Mouse (Mus musculus): Measurements from ENCODE around the gene Sez6l. TPM values are rescaled to one million over a fixed set of nuclear protein-coding genes. Genes with fewer than 3 reads are reported as not detected.

Gene Sez6l
- polyA plus RNA-seq, 1 experiment from 2014 or later, result 0.01 TPM

DNA sequence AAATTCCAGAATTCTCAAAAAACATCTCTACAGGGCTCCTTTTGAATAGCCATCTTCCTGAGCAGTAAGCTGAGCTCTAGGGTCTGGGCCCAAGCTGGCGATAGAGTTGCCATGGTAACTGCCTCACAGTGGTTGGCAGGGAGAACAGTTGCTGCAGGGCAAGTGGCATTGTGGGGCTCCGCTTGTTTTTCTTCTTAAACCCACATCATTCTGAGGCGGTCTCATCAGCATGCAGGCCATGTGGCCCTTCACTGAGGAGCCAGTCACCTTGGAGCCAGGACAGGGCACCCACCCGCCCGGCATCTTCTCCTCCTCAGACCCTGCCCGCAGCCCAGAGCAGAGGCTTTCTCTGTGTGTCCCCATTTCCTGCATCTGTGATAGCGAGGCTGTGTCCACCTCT lies 205.1 kb downstream of the Sez6l start:
- H3K27ac ChIP-seq (ENCODE audit: low read length), result no peak overlapping the region
- H3K9ac ChIP-seq (ENCODE audit: low read depth, low read length), result no peak overlapping the region
- ATAC-seq (ENCODE audit: low read depth), result no peak
- WGBS (ENCODE audit: insufficient replicate concordance), result 68% methylated on average over 7 of the region's 7 CpGs
- peaks cover 3% of the 10 kb centered on the region; the same call in 1 of the 2 replicates for H3K36me3 ChIP-seq (ENCODE audit: control insufficient read depth, insufficient read depth)
- H3K27me3 ChIP-seq (ENCODE audit: control insufficient read depth, insufficient read depth, low read depth, low read length), result no peaks in the 10 kb centered on the region
- H3K9me3 ChIP-seq (replicated peaks; ENCODE audit: control insufficient read depth, low read length), result no peaks in the 10 kb centered on the region
- H3K4me2 ChIP-seq (ENCODE audit: low read depth, low read length), result no peak overlapping the region
- no peak overlapping the region for H3K4me3 ChIP-seq (ENCODE audit: low read depth, low read length)
- no peaks in the 10 kb centered on the region for H3K4me1 ChIP-seq (ENCODE audit: control insufficient read depth, low read depth, low read length)

DNA sequence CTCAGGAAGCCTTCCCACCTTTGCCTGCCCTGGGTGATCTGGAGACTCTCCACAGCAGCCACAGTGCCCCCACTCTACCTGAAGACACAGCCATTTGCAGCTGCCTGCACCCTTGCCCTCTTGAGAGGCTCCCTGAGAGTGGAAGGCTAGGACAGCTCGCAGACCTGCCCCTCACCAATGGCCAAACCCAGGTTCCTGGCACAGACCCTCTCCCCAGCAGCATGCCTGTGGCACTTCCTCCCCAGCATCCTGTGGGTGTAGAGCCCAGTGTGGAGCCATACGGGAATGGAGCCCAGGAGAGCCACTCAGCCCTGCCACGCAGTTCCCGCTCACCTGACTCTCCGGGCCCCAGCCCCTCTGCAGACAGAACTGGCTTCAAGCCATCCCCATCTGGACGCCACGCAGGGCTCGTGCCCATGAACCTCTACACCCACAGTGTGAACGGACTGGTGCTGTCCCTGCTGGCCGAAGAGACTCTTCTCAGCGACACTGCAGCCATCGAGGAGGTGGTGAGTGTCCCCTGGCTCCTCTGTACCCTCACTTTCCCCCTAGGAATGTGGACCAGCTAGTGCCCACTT lies 206.7 kb downstream of the Sez6l start:
- Histone ChIP-seq H3K9me3 (replicated peaks; ENCODE audit: control insufficient read depth, low read length) (no peaks in the 10 kb centered on the region), H3K4me1 (ENCODE audit: control insufficient read depth, low read depth, low read length) (no peaks in the 10 kb centered on the region), H3K36me3 (ENCODE audit: control insufficient read depth, insufficient read depth) (peaks cover 3% of the 10 kb centered on the region; the same call in 1 of the 2 replicates), H3K9ac (ENCODE audit: low read depth, low read length) (no peak overlapping the region), H3K27me3 (ENCODE audit: control insufficient read depth, insufficient read depth, low read depth, low read length) (no peaks in the 10 kb centered on the region), H3K4me3 (ENCODE audit: low read depth, low read length) (no peak overlapping the region), H3K4me2 (ENCODE audit: low read depth, low read length) (no peak overlapping the region), H3K27ac (ENCODE audit: low read length) (no peak overlapping the region)
- WGBS (ENCODE audit: insufficient replicate concordance), result 77% methylated on average over 12 of the region's 12 CpGs
- no peak for ATAC-seq (ENCODE audit: low read depth)

DNA sequence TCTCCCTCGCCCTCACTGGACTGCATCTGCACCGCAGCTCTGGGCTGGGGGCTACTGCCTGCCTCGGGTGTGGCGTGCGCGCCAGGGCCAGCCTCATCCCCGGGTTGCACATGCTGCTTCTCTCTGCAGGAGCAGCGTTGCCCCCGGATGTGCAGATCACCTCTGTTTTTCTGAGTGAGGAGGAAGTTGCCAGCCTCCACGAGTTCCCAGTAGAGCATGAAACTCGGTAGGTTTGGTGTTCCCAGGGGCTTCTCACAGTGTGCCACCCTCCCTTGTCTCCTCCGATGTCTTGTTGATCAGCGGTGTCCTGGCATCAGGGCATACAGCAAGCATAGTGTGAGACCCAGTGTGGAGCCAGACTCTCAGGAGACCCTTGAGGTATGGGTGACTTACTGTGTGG lies 207.7 kb downstream of the Sez6l start:
- H3K4me3 ChIP-seq (ENCODE audit: low read depth, low read length), result no peak overlapping the region
- no peak overlapping the region for H3K9ac ChIP-seq (ENCODE audit: low read depth, low read length)
- no peaks in the 10 kb centered on the region for H3K27me3 ChIP-seq (ENCODE audit: control insufficient read depth, insufficient read depth, low read depth, low read length)
- H3K4me2 ChIP-seq (ENCODE audit: low read depth, low read length), result no peak overlapping the region
- 82% methylated on average over 13 of the region's 13 CpGs for WGBS (ENCODE audit: insufficient replicate concordance)
- H3K27ac ChIP-seq (ENCODE audit: low read length), result no peak overlapping the region
- peaks cover 3% of the 10 kb centered on the region; the same call in 1 of the 2 replicates for H3K36me3 ChIP-seq (ENCODE audit: control insufficient read depth, insufficient read depth)
- ATAC-seq (ENCODE audit: low read depth), result no peak
- no peaks in the 10 kb centered on the region for H3K9me3 ChIP-seq (replicated peaks; ENCODE audit: control insufficient read depth, low read length)
- H3K4me1 ChIP-seq (ENCODE audit: control insufficient read depth, low read depth, low read length), result no peaks in the 10 kb centered on the region

Other genes starting within 250 kb of the Sez6l start
- 12.6 and 12.9 TPM in 2 replicates for gene Srrd, start 234.1 kb downstream of the Sez6l start, polyA plus RNA-seq (2015; fragmentation: Nextera tagmentation; extraction: Ambion mirVana)
- gene Hps4, start 234.1 kb downstream of the Sez6l start, polyA plus RNA-seq (2015; fragmentation: Nextera tagmentation; extraction: Ambion mirVana), result 10.9 and 11.8 TPM in 2 replicates
- gene Gm6583, start 221.2 kb downstream of the Sez6l start, polyA plus RNA-seq (2015; fragmentation: Nextera tagmentation; extraction: Ambion mirVana), result 0.04 and 0.13 TPM in 2 replicates
- not detected in 2 replicates for gene Asphd2, start 182.3 kb downstream of the Sez6l start, polyA plus RNA-seq (2015; fragmentation: Nextera tagmentation; extraction: Ambion mirVana)
- gene Gm6588, start 127.8 kb downstream of the Sez6l start, polyA plus RNA-seq (2015; fragmentation: Nextera tagmentation; extraction: Ambion mirVana), result not detected in 2 replicates